Mouse (Mus musculus) layer of hippocampus, adult 11-12 months (tissue): ENCODE data around the gene Prkcsh.

Source experiments
- DNase-seq: peaks from one replicate; pipeline ENCODE4 v3.0.0; 2022; ENCODE audit warnings: low spot score

The Prkcsh gene

GRCm38 (mm10) chr9:22049721-22050270, 47.2 kb downstream of the Prkcsh start:
- no peak for DNase-seq

GRCm38 (mm10) chr9:22050351-22050889, 47.8 kb downstream of the Prkcsh start:
- DNase-seq, result peak; percentile 71

- peak; percentile 39 for DNase-seq
Observed at GRCm38 (mm10) chr9:22051161-22051957, 48.8 kb downstream of the Prkcsh start.

- DNase-seq, result peak; percentile 81
Observed at GRCm38 (mm10) chr9:22051958-22052254, 49.3 kb downstream of the Prkcsh start, which contains the start of gene Elavl3. TSS of gene Elavl3 (minus strand) at chr9:22052023.

GRCm38 (mm10) chr9:22053657-22054056, 51.1 kb downstream of the Prkcsh start:
- DNase-seq, result no peak

- peak; percentile 87 for DNase-seq
Observed at GRCm38 (mm10) chr9:22054411-22055076, 51.9 kb downstream of the Prkcsh start.

- no peak for DNase-seq
Observed at GRCm38 (mm10) chr9:22055713-22056112, 53.1 kb downstream of the Prkcsh start.

- no peak for DNase-seq
Observed at GRCm38 (mm10) chr9:22056303-22056910, 53.8 kb downstream of the Prkcsh start.

GRCm38 (mm10) chr9:22057031-22057517, 54.5 kb downstream of the Prkcsh start:
- DNase-seq, result no peak

GRCm38 (mm10) chr9:22058011-22058424, 55.4 kb downstream of the Prkcsh start:
- no peak for DNase-seq

GRCm38 (mm10) chr9:22061339-22061738, 58.7 kb downstream of the Prkcsh start:
- DNase-seq, result peak; percentile 60
